Mouse (Mus musculus): Measurements from ENCODE around the gene Ift22. TPM values are rescaled to one million over a fixed set of nuclear protein-coding genes. Genes with fewer than 3 reads are reported as not detected.

The Ift22 gene
- total RNA-seq (2021) (10 to 100 TPM in 1 of 2 experiments, 1 to 10 TPM in 1; 8.7 to 10.9 TPM), polyA plus RNA-seq (2012; rRNA removed) (7.2 and 7.8 TPM in 2 replicates)
- long read RNA-seq, partial matches to known transcripts = 0 of 3 reads
- long read RNA-seq, other reads (novel, unspliced or antisense) = 2 of 3 reads

DNA sequence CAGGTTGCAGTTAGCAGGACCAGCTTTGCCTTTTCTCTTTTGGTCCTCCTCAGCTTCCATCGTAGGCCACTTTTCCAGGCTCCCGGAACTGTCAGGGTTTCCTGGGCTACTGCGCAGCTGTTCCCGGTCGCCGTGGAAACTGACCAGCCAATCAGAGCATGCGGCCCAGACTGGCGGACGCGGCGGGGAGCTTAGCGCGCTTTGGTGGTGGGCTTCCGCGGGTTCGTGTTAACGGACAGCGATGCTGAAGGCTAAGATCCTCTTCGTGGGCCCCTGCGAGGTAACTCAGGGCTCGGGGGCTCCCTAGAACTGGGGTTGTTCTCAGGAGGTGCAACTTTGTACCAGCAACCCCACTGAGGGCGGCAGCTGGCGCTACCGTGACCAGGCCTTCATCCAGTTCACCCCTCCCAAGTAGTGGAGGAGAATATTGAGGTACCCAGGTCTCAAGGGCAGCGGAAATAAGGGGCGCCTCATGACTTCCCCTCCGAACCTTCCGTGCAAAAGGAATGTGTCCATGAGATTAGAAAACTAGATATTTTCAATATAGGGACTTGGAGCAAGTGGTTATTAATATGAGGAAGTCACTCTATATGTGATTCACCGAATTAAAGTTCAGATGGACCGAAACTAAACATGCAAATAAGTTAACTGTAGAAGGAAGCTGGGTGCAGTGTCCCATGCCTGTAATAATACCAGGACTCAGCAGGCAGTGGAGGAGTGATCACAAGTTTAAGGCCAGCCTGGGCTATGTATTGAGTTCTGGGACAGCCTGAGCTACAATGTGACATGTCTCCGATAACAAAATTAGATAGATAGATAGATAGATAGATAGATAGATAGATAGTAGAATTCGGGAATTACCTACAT is at the start of gene Ift22:
Gene Ift22, plus strand, starts transcription at position 160 of the 867 bp plus-strand sequence.
- H3K27me3 ChIP-seq (ENCODE audit: control insufficient read depth, insufficient read depth, low read length) = no peaks in the 10 kb centered on the region
- 7% methylated on average over 32 of the region's 32 CpGs for WGBS
- no peaks in the 10 kb centered on the region for H3K79me2 ChIP-seq (replicated peaks; ENCODE audit: control insufficient read depth, insufficient read depth, low read length)
- H3K9ac ChIP-seq (ENCODE audit: low read depth, low read length) = peak within 1 kb of the TSS; percentile 71
- intact Hi-C loops (cut with DNase I) = no loop called here
- DNase-seq = peak; percentile 93 to 96
- peak within 1 kb of the TSS; percentile 71 for H3K4me3 ChIP-seq
- H3K4me1 ChIP-seq (ENCODE audit: control insufficient read depth, insufficient read depth, low read length) = no peaks in the 10 kb centered on the region; the same call in 1 of the 2 replicates
- TF ChIP-seq CTCF (IDR thresholded peaks at IDR 0.05) = no peak
- TF ChIP-seq EP300 (IDR thresholded peaks at IDR 0.05; ENCODE audit: insufficient read depth, low read depth, low read length) = peak; percentile 85
- TF ChIP-seq POLR2A (IDR thresholded peaks at IDR 0.05; ENCODE audit: insufficient read depth, low read depth, low read length) = 0 out of 2 replicates have a peak, but pooled peaks have one; percentile 17
- H3K27ac ChIP-seq = peak within 1 kb of the TSS; percentile 53; the same call in 1 of the 2 replicates
- no peaks in the 10 kb centered on the region for H3K36me3 ChIP-seq (ENCODE audit: control insufficient read depth, insufficient read depth, low read length)

DNA sequence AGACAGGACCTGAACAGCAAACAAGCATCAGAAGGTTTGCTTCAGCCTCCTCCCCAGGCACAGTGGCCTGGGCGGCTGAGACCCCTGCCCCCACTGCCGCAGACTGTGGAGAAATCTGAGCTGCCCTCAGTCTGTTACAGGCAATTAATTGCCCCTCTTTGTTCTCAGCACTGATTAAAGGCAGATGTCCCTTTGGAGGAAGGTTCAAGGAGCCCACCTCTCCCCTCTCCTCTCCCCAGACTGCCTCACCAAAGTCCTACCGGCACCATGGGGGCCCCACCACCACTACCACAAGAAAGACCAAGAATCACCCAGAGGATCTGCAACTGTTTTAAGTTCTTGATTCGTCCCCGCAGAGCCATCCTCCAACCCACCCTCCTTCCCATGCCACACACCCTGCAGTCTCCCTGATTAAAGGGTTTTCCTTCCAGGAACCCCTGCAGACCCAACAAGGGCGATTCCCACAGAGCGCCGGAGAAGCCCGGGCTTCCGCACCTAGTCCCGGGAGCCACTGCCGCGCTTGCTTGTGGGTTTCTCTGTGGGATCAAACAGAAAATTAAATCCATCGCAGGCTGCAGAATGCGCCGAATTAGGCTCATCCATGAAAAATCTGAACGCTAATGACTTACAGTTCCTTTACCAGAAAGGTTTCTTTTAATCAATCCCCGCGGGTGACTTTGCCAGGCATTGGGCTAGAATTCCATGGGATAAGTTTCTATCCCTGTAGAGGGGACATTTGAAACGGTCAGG is 46.6 kb upstream of the Ift22 start:
- TF ChIP-seq CTCF (IDR thresholded peaks at IDR 0.05) = no peak
- 33% methylated on average over 20 of the region's 20 CpGs for WGBS
- H3K27me3 ChIP-seq (ENCODE audit: control insufficient read depth, insufficient read depth, low read length) = no peaks in the 10 kb centered on the region
- H3K36me3 ChIP-seq (ENCODE audit: control insufficient read depth, insufficient read depth, low read length) = no peaks in the 10 kb centered on the region
- H3K4me3 ChIP-seq = no peak overlapping the region
- H3K79me2 ChIP-seq (replicated peaks; ENCODE audit: control insufficient read depth, insufficient read depth, low read length) = no peaks in the 10 kb centered on the region
- intact Hi-C loops (cut with DNase I) = no loop called here
- H3K4me1 ChIP-seq (ENCODE audit: control insufficient read depth, insufficient read depth, low read length) = peaks cover 2% of the 10 kb centered on the region; the same call in 1 of the 2 replicates
- no peak for DNase-seq
- no peak overlapping the region for H3K9ac ChIP-seq (ENCODE audit: low read depth, low read length)
- H3K27ac ChIP-seq = no peak overlapping the region

DNA sequence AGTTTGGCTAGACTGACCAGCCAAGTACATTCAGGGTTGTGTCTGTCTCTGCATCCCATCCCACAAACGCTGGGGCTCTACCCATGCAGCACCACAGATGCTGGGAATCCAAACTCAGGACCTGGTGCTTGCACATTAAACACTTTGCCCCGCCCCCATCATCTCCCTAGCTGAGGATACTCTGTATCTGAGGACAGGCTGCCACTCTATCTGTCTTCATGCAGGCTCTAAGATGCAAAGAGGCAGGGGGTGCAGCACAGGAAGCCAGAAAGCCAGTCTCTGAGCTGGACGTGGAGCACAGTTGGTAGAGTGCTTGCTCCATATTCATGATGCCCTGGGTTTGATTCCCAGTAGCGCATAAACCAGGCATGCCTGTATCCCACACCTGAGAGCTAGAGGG is 45.1 kb upstream of the Ift22 start:
- DNase-seq = no peak
- H3K27me3 ChIP-seq (ENCODE audit: control insufficient read depth, insufficient read depth, low read length) = no peaks in the 10 kb centered on the region
- H3K79me2 ChIP-seq (replicated peaks; ENCODE audit: control insufficient read depth, insufficient read depth, low read length) = no peaks in the 10 kb centered on the region
- WGBS = 74% methylated on average over 4 of the region's 4 CpGs
- TF ChIP-seq EP300 (IDR thresholded peaks at IDR 0.05; ENCODE audit: insufficient read depth, low read depth, low read length) = no peak
- TF ChIP-seq CTCF (IDR thresholded peaks at IDR 0.05) = no peak
- TF ChIP-seq POLR2A (IDR thresholded peaks at IDR 0.05; ENCODE audit: insufficient read depth, low read depth, low read length) = no peak
- no peaks in the 10 kb centered on the region for H3K36me3 ChIP-seq (ENCODE audit: control insufficient read depth, insufficient read depth, low read length)
- H3K9ac ChIP-seq (ENCODE audit: low read depth, low read length) = no peak overlapping the region
- H3K4me3 ChIP-seq = no peak overlapping the region
- intact Hi-C loops (cut with DNase I) = no loop called here
- peaks cover 2% of the 10 kb centered on the region; the same call in 1 of the 2 replicates for H3K4me1 ChIP-seq (ENCODE audit: control insufficient read depth, insufficient read depth, low read length)
- H3K27ac ChIP-seq = no peak overlapping the region

GRCm38 (mm10) chr5:136863276-136863675 is 44.7 kb upstream of the Ift22 start:
- Histone ChIP-seq H3K36me3 (ENCODE audit: control insufficient read depth, insufficient read depth, low read length) (no peaks in the 10 kb centered on the region), H3K27ac (peak overlapping the region; percentile 47; the same call in 1 of the 2 replicates), H3K27me3 (ENCODE audit: control insufficient read depth, insufficient read depth, low read length) (no peaks in the 10 kb centered on the region), H3K79me2 (replicated peaks; ENCODE audit: control insufficient read depth, insufficient read depth, low read length) (no peaks in the 10 kb centered on the region), H3K4me1 (ENCODE audit: control insufficient read depth, insufficient read depth, low read length) (peaks cover 2% of the 10 kb centered on the region; the same call in 1 of the 2 replicates), H3K9ac (ENCODE audit: low read depth, low read length) (no peak overlapping the region), H3K4me3 (no peak overlapping the region)
- 78% methylated on average over 9 of the region's 9 CpGs for WGBS
- intact Hi-C loops (cut with DNase I) = no loop called here
- no peak for DNase-seq
- TF ChIP-seq CTCF (IDR thresholded peaks at IDR 0.05) (no peak), POLR2A (IDR thresholded peaks at IDR 0.05; ENCODE audit: insufficient read depth, low read depth, low read length) (no peak), EP300 (IDR thresholded peaks at IDR 0.05; ENCODE audit: insufficient read depth, low read depth, low read length) (no peak)

DNA sequence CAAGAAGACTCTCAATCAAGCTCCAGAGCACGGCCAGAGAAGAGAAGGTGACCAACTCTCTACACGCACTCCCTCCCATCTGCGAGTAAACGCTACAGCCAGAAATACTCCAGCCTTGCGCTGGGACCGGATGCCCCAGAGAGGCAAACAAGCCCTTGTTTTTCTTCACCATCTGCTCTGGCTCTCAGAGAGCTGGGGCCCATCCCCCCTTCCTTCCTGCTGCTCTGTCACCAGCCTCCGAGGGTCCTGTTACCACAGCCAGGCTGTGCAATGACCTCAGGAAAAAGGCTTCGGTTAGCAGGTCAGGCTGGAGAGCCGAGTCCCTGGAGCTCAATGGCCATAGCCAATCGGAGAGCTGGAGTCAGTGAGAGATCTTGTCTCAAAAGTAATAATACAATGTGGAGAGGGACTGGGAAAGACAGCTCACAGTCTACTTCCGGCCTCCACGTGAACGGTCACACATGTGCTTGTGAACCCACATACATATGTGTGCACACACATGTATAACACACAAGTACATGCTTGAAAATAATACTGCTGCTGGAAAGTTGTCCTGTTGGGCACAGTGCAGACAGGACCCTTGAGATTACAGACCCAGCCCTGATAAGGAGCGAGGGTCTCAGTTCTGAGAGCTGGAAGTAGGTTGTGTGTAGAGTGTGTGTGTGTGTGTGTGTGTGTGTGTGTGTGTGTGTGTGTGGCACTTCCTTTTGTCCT is 43.8 kb upstream of the Ift22 start:
- Histone ChIP-seq H3K4me3 (no peak overlapping the region), H3K27me3 (ENCODE audit: control insufficient read depth, insufficient read depth, low read length) (no peaks in the 10 kb centered on the region), H3K9ac (ENCODE audit: low read depth, low read length) (no peak overlapping the region), H3K36me3 (ENCODE audit: control insufficient read depth, insufficient read depth, low read length) (no peaks in the 10 kb centered on the region), H3K4me1 (ENCODE audit: control insufficient read depth, insufficient read depth, low read length) (peaks cover 2% of the 10 kb centered on the region; the same call in 1 of the 2 replicates), H3K27ac (peak overlapping the region; percentile 47), H3K79me2 (replicated peaks; ENCODE audit: control insufficient read depth, insufficient read depth, low read length) (no peaks in the 10 kb centered on the region)
- intact Hi-C loops (cut with DNase I) = no loop called here
- peak; percentile 57 to 71 for DNase-seq
- 12% methylated on average over 14 of the region's 14 CpGs for WGBS
- no peak for TF ChIP-seq EP300 (IDR thresholded peaks at IDR 0.05; ENCODE audit: insufficient read depth, low read depth, low read length)
- TF ChIP-seq CTCF (IDR thresholded peaks at IDR 0.05) = no peak
- no peak for TF ChIP-seq POLR2A (IDR thresholded peaks at IDR 0.05; ENCODE audit: insufficient read depth, low read depth, low read length)

Data from heart, adult 2 months (tissue).